Mouse (Mus musculus) limb, embryonic 12.5 days (tissue): ENCODE measurements around the gene Fry. TPM values are rescaled to one million over a fixed set of nuclear protein-coding genes. Genes with fewer than 3 reads are reported as not detected.

Experiments
- ATAC-seq: fragments of 200-750 bp; cut with Nextera tagmentation; 2 replicates; pipeline ENCODE4 v1.8.0; 2017; ENCODE audit warnings: low read depth, moderate TSS enrichment; ENCODE audit not compliant: insufficient number of reproducible peaks, insufficient read depth, low FRiP score, low TSS enrichment
- H3K27ac ChIP-seq: fragments of 300-500 bp; sonication (generic); 2 replicates; pipeline ENCODE4 v1.5.1; 2016; ENCODE audit warnings: mild to moderate bottlenecking, moderate library complexity
- H3K27me3 ChIP-seq: fragments of 300-500 bp; sonication (generic); 2 replicates; pipeline ENCODE4 v1.6.1; 2016; ENCODE audit warnings: mild to moderate bottlenecking, moderate library complexity
- H3K36me3 ChIP-seq: fragments of 300-500 bp; sonication (generic); 2 replicates; pipeline ENCODE4 v1.6.1; 2016; ENCODE audit warnings: mild to moderate bottlenecking, moderate library complexity
- H3K4me1 ChIP-seq: fragments of 300-500 bp; sonication (generic); replicated peaks from 2 replicates; pipeline ENCODE4 v1.6.1; 2016
- H3K4me2 ChIP-seq: fragments of 300-500 bp; sonication (generic); 2 replicates; pipeline ENCODE4 v1.6.1; 2016; ENCODE audit warnings: mild to moderate bottlenecking, moderate library complexity
- H3K4me3 ChIP-seq: fragments of 300-500 bp; sonication (generic); replicated peaks from 2 replicates; pipeline ENCODE4 v1.5.1; 2016; ENCODE audit warnings: mild to moderate bottlenecking
- H3K9ac ChIP-seq: fragments of 300-500 bp; sonication (generic); replicated peaks from 2 replicates; pipeline ENCODE4 v1.6.1; 2016; ENCODE audit warnings: mild to moderate bottlenecking, moderate library complexity
- H3K9me3 ChIP-seq: fragments of 300-500 bp; sonication (generic); 2 replicates; pipeline ENCODE4 v1.6.1; 2016; ENCODE audit warnings: mild to moderate bottlenecking, moderate library complexity
- WGBS: fragments of 180-500 bp; shearing (Covaris S2); methylation state at CpG from one replicate; pipeline ENCODE4 v1.1.7; 2016; 5-methylcytosine and 5-hydroxymethylcytosine counted together
- polyA plus RNA-seq: library from polyadenylated mRNA; unstranded; fragments of >200 nt; fragmentation: Nextera tagmentation; extraction: Ambion mirVana; gene quantifications from 2 replicates; pipeline ENCODE4 v1.2.1, GENCODE M21; 2016

Gene Fry
- polyA plus RNA-seq = 6.9 and 7.3 TPM in 2 replicates

DNA sequence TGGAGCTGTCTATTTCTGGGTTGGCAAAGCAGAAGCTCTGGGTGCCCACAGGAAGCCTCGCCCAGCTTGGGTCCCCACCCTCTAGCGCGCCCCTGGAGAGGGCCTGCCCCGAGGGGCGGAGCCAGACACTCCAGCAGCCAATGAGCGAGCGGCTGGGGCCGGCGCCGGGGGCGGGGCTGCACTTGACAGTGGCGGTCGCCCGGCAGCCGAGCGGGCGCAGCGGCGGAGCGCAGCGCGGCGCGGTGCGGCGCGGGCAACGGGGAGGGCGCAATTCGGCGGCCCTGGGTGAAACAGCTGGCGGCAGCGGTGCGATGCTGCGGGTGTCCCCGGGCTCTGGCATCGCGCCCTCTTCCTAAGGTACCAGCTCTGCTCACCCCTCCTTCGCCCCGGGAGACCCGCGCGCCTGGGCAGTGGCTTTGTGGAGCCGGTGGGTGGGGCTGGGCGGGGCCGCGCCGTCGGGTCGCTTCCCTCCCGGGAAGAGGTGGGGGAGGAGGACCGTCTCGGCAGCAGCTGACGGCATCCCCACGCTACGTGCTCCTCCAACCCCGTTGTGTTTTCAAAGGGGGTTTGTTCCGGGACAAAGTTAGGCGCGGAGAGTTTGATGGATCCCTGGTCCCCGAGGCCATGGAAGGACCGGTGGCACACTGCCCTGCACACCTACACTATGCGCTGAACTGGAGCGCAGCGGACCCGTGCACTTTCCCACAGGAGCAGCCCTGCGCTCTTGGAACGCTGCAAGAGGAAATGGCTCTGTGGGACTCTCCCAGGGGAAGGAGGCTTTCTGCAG, at the start of gene Fry:
TSS of gene Fry (plus strand) at position 191 of the 787 bp plus-strand sequence.
- no peaks in the 10 kb centered on the region for H3K36me3 ChIP-seq
- peaks cover 6% of the 10 kb centered on the region; the same call in 1 of the 2 replicates for H3K9me3 ChIP-seq
- H3K4me3 ChIP-seq = peak within 1 kb of the TSS; percentile 71
- peaks cover 8% of the 10 kb centered on the region for H3K27me3 ChIP-seq
- H3K27ac ChIP-seq = no peak within 1 kb of the TSS
- under 1% methylated on average over 52 of the region's 68 CpGs for WGBS
- ATAC-seq = peak; percentile 92
- peaks cover 15% of the 10 kb centered on the region for H3K4me1 ChIP-seq
- H3K4me2 ChIP-seq = peak within 1 kb of the TSS; percentile 87
- peak within 1 kb of the TSS; percentile 53 for H3K9ac ChIP-seq

GRCm38 (mm10) chr5:150070086-150070485, 48.4 kb upstream of the Fry start:
- Histone ChIP-seq H3K4me1 (no peaks in the 10 kb centered on the region; the same call in 1 of the 2 replicates), H3K4me3 (no peak overlapping the region), H3K4me2 (peak overlapping the region; percentile 27; the same call in 1 of the 2 replicates), H3K9ac (no peak overlapping the region), H3K27ac (no peak overlapping the region), H3K9me3 (no peaks in the 10 kb centered on the region), H3K36me3 (no peaks in the 10 kb centered on the region), H3K27me3 (no peaks in the 10 kb centered on the region)
- WGBS = 22% methylated on average over 10 of the region's 10 CpGs
- no peak for ATAC-seq

- no peaks in the 10 kb centered on the region for H3K36me3 ChIP-seq
- no peak for ATAC-seq
- H3K27me3 ChIP-seq = no peaks in the 10 kb centered on the region
- H3K4me1 ChIP-seq = no peaks in the 10 kb centered on the region; the same call in 1 of the 2 replicates
- H3K4me3 ChIP-seq = no peak overlapping the region
- H3K9me3 ChIP-seq = no peaks in the 10 kb centered on the region
- no peak overlapping the region for H3K27ac ChIP-seq
- H3K9ac ChIP-seq = no peak overlapping the region
- H3K4me2 ChIP-seq = no peak overlapping the region
Measured at GRCm38 (mm10) chr5:150071738-150072137, 46.7 kb upstream of the Fry start.

DNA sequence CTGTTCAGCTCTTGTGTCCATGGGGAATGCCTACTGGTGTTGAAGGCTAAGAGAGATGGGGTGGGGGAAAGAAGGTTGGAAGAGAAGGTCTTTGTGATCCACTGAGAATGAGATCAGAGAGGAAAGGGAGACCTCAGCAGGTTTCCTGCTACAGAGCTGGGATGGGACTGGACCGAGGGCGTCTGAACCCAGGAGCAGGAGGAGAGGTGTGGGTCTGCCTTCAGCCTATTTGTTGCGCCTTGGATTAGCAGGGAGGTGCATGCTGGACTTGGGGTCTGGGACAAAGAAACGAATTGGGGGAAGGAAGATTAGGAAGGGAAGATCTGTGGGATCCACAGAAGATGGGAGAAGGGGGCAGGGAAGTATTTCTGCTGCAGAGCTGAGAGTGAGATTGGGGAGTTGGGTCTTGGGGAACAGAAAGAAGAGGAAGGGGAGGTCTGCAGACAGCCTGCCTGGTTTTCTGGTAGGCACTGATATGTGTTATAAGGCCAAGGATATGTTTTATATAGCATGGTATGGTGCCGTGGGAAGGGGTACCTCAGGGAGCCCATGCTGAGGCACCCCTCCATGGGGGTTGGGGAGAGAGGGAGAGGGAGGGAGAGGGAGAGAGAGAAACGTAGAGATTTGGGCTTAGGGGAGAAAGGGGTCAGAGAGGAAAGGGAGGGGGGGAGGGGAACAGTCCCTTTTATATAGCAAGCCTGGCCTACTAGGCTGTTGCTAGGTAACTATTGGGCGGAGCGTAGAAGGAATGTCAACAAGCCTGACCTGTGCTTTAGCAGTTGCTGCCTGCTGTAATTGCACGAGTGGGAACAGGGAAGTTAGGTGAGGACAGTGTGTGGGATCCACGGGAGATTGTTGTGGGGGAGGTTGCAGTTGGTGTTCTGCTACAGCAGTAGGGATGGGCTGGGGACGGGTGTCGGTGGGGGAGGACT, 38.3 kb upstream of the Fry start:
- Histone ChIP-seq H3K36me3 (no peaks in the 10 kb centered on the region), H3K4me2 (peak overlapping the region; percentile 41), H3K27ac (peak overlapping the region; percentile 35; the same call in 1 of the 2 replicates), H3K4me1 (peaks cover 8% of the 10 kb centered on the region; the same call in 1 of the 2 replicates), H3K9me3 (no peaks in the 10 kb centered on the region), H3K9ac (no peak overlapping the region), H3K4me3 (peak overlapping the region; percentile 15; the same call in 1 of the 2 replicates), H3K27me3 (no peaks in the 10 kb centered on the region)
- 29% methylated on average over 10 of the region's 12 CpGs for WGBS
- ATAC-seq = peak; percentile 88

GRCm38 (mm10) chr5:150082696-150083095, 35.7 kb upstream of the Fry start:
- no peaks in the 10 kb centered on the region for H3K27me3 ChIP-seq
- H3K4me1 ChIP-seq = peaks cover 8% of the 10 kb centered on the region; the same call in 1 of the 2 replicates
- H3K4me2 ChIP-seq = no peak overlapping the region
- no peak for ATAC-seq
- no peak overlapping the region for H3K9ac ChIP-seq
- H3K27ac ChIP-seq = no peak overlapping the region
- H3K4me3 ChIP-seq = no peak overlapping the region
- H3K36me3 ChIP-seq = no peaks in the 10 kb centered on the region
- WGBS = 84% methylated on average over 14 of the region's 14 CpGs
- H3K9me3 ChIP-seq = no peaks in the 10 kb centered on the region

DNA sequence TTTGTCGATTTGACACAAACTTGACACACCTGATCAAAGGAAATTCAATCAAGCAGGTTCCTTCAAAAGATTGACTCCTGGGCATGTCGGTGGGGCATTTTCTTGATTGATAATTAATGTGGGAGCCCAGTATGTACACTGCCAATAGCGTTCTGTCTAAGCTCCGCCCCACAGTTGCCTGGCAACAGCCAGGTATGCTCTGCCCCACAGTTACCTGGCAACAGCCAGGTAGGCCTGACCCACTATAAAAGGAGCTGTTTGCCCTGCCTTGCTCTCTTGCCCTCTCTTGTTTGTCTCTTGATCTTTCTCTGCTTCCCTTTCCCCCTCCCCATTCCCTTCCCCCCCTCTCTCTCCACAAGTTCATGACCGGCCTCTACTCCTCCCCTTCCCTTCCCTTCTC, 35.3 kb upstream of the Fry start:
- no peaks in the 10 kb centered on the region for H3K27me3 ChIP-seq
- no peak overlapping the region for H3K4me3 ChIP-seq
- no peaks in the 10 kb centered on the region for H3K9me3 ChIP-seq
- peaks cover 8% of the 10 kb centered on the region; the same call in 1 of the 2 replicates for H3K4me1 ChIP-seq
- no peak overlapping the region for H3K9ac ChIP-seq
- ATAC-seq = no peak
- no peaks in the 10 kb centered on the region for H3K36me3 ChIP-seq
- no peak overlapping the region for H3K4me2 ChIP-seq
- WGBS = 68% methylated on average over 5 of the region's 5 CpGs
- no peak overlapping the region for H3K27ac ChIP-seq

GRCm38 (mm10) chr5:150097620-150098019, 20.8 kb upstream of the Fry start:
- Histone ChIP-seq H3K9ac (no peak overlapping the region), H3K4me2 (no peak overlapping the region; the same call in 1 of the 2 replicates), H3K4me3 (no peak overlapping the region), H3K9me3 (no peaks in the 10 kb centered on the region), H3K36me3 (no peaks in the 10 kb centered on the region), H3K27me3 (no peaks in the 10 kb centered on the region), H3K27ac (no peak overlapping the region), H3K4me1 (no peaks in the 10 kb centered on the region)
- ATAC-seq = peak; percentile 71; the same call in 1 of the 2 replicates
- 10% methylated on average over 6 of the region's 6 CpGs for WGBS

GRCm38 (mm10) chr5:150098754-150099153, 19.7 kb upstream of the Fry start:
- ATAC-seq = no peak
- Histone ChIP-seq H3K4me3 (no peak overlapping the region), H3K9ac (no peak overlapping the region), H3K27ac (no peak overlapping the region), H3K4me2 (no peak overlapping the region), H3K36me3 (no peaks in the 10 kb centered on the region), H3K27me3 (no peaks in the 10 kb centered on the region), H3K4me1 (no peaks in the 10 kb centered on the region), H3K9me3 (no peaks in the 10 kb centered on the region)
- 92% methylated on average over 12 of the region's 12 CpGs for WGBS

DNA sequence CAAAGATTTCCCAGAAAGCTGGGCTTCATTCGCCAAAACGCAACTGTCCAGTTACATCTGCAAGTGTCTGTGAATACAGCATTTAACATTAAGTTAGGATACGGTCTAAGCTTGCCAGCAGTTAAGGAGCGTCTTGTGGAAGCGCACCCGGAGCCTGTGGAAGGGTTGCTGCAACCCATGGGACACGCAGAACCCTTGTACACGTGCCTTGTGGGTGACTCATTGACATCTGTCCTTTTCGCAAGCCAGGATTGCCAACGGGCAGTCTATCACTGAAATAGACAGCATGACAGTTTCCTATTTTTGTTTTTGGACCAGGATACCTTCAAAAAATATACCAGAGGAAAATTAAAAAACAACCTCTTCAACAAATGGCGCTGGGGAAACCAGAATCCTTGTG, 16.7 kb upstream of the Fry start:
- no peaks in the 10 kb centered on the region for H3K9me3 ChIP-seq
- no peak for ATAC-seq
- no peak overlapping the region for H3K9ac ChIP-seq
- H3K36me3 ChIP-seq = no peaks in the 10 kb centered on the region
- no peak overlapping the region for H3K4me2 ChIP-seq
- no peaks in the 10 kb centered on the region for H3K4me1 ChIP-seq
- H3K27ac ChIP-seq = no peak overlapping the region
- no peak overlapping the region for H3K4me3 ChIP-seq
- 87% methylated on average over 11 of the region's 11 CpGs for WGBS
- no peaks in the 10 kb centered on the region for H3K27me3 ChIP-seq

GRCm38 (mm10) chr5:150106358-150106757, 12.1 kb upstream of the Fry start:
- no peaks in the 10 kb centered on the region for H3K36me3 ChIP-seq
- H3K4me2 ChIP-seq = no peak overlapping the region
- H3K27me3 ChIP-seq = no peaks in the 10 kb centered on the region
- H3K4me1 ChIP-seq = no peaks in the 10 kb centered on the region
- H3K27ac ChIP-seq = no peak overlapping the region
- H3K9me3 ChIP-seq = no peaks in the 10 kb centered on the region
- H3K9ac ChIP-seq = no peak overlapping the region
- 89% methylated on average over 7 of the region's 7 CpGs for WGBS
- no peak for ATAC-seq
- H3K4me3 ChIP-seq = no peak overlapping the region

DNA sequence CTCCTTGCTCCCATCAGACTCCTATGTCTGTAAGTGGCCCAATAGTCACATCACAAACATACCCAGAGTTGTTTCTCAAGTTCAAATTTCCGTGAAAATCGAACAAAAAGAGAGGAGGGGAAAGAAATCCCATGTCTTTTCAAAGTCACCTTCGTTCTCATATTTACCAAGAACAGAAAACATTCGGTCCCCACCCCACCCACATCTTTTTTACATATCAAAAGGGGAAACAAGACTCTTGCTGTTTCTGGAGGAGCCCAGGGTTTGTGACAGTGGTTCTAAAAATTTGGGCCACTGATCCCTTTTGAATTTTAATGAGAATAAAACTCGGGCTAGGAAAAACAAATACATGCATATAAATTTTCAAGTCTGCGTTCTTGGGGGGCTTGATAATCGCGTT, 7.2 kb upstream of the Fry start:
- WGBS = 57% methylated on average over 8 of the region's 8 CpGs
- no peaks in the 10 kb centered on the region for H3K27me3 ChIP-seq
- no peaks in the 10 kb centered on the region for H3K9me3 ChIP-seq
- no peak for ATAC-seq
- H3K4me2 ChIP-seq = no peak overlapping the region
- no peaks in the 10 kb centered on the region for H3K36me3 ChIP-seq
- H3K4me1 ChIP-seq = peaks cover 11% of the 10 kb centered on the region
- no peak overlapping the region for H3K9ac ChIP-seq
- no peak overlapping the region for H3K4me3 ChIP-seq
- H3K27ac ChIP-seq = no peak overlapping the region
